ENCODE assay signal across 14 mouse cellular contexts in genomic region chr7:65873176-65873845, GRCm38 (mm10). TPM values are rescaled to one million over a fixed set of nuclear protein-coding genes. Genes with fewer than 3 reads are reported as not detected.
DNase-seq lines count a peak whose midpoint lies in the region; ATAC-seq and TF ChIP-seq lines count a peak whose summit lies in the region.
"Had no signal": no experiment of that assay in that cellular context is flagged by ENCODE, and none has a peak within 500 bp of the region (broad histone marks: within the 10 kb centered on the region; RNA-seq: fewer than 3 reads in every experiment).

No protein-coding gene starts in this region.

- no peaks in the 10 kb centered on the region for H3K27me3 ChIP-seq in E14TG2a.4 (ENCODE audit: insufficient read depth, low read length)
- no peaks in the 10 kb centered on the region for H3K27me3 ChIP-seq in ES-Bruce4 (ENCODE audit: control insufficient read depth, insufficient read depth, low read length, poor library complexity, severe bottlenecking)
- no peaks in the 10 kb centered on the region for H3K27me3 ChIP-seq in liver, embryonic 16.5 days (ENCODE audit: control insufficient read depth, insufficient read depth, low read depth, low read length)

- H3K4me1 ChIP-seq in E14TG2a.4 (replicated peaks; ENCODE audit: low read depth, low read length) (peaks cover 90% of the 10 kb centered on the region), ES-Bruce4 (ENCODE audit: control insufficient read depth, insufficient read depth, low read length) (peaks cover 17% of the 10 kb centered on the region)
- H3K4me1 ChIP-seq in liver, embryonic 16.5 days (ENCODE audit: control insufficient read depth, low read depth, low read length) = peaks cover 14% of the 10 kb centered on the region

- peak; percentile 75 for ATAC-seq in erythroid progenitor cell, adult 5-6 weeks (replicated peaks; ENCODE audit: low FRiP score, poor library complexity, severe bottlenecking)
- peak; percentile 94 for ATAC-seq in liver, embryonic 16.5 days (ENCODE audit: low read depth)
- ATAC-seq: inflammation-experienced regulatory T-cells, adult 6 months had no signal

- 57% methylated on average over 6 of the region's 6 CpGs for WGBS in liver, embryonic 16.5 days (ENCODE audit: insufficient replicate concordance)

- no peak overlapping the region for H3K9ac ChIP-seq in ES-Bruce4 (ENCODE audit: low read depth, poor library complexity, severe bottlenecking)
- no peak overlapping the region for H3K9ac ChIP-seq in liver, embryonic 16.5 days (ENCODE audit: low read depth, low read length)

- DNase-seq in urinary bladder, postnatal 14 days (ENCODE audit: low spot score) = no peak
- no peak for DNase-seq in layer of hippocampus, postnatal 10 days (ENCODE audit: low spot score in 2 of 2)
- DNase-seq in c-Kit-positive CD71-positive TER-119-positive erythroid progenitor cells, embryonic 14.5 days (ENCODE audit: low spot score) = no peak
- DNase-seq: heart, adult 2 months; heart, postnatal 4 days; kidney, postnatal 25 days; thymus, postnatal 25 days had no signal

- H3K27ac ChIP-seq in ES-Bruce4 (ENCODE audit: insufficient read depth, low read length) = peak overlapping the region; percentile 95
- H3K27ac ChIP-seq in liver, embryonic 16.5 days (ENCODE audit: low read length) = peak overlapping the region; percentile 58; the same call in 1 of the 2 replicates
- H3K27ac ChIP-seq: heart, adult 2 months had no signal

- H3K4me3 ChIP-seq in E14TG2a.4 (replicated peaks; ENCODE audit: low read length) (peak overlapping the region; percentile 20; the same call in 1 of the 2 replicates), ES-Bruce4 (ENCODE audit: low read depth, low read length) (no peak overlapping the region)
- no peak overlapping the region for H3K4me3 ChIP-seq in liver, embryonic 16.5 days (ENCODE audit: low read depth, low read length)
- H3K4me3 ChIP-seq: heart, adult 2 months; myocyte had no signal

- H3K4me2 ChIP-seq in liver, embryonic 16.5 days (ENCODE audit: low read depth, low read length) = peak overlapping the region; percentile 24; the same call in 1 of the 2 replicates

- TF ChIP-seq CTCF in E14TG2a.4 (conservative IDR thresholded peaks at IDR 0.05; ENCODE audit: low read length) = no peak
- no peak for TF ChIP-seq CTCF in ES-Bruce4 (IDR thresholded peaks at IDR 0.05; ENCODE audit: low read depth, low read length)

- no peak for TF ChIP-seq POLR2A in ES-Bruce4 (IDR thresholded peaks at IDR 0.05; ENCODE audit: insufficient read depth, low read length)

- no peaks in the 10 kb centered on the region for H3K9me3 ChIP-seq in E14TG2a.4 (ENCODE audit: low read length)
- no peaks in the 10 kb centered on the region for H3K9me3 ChIP-seq in ES-Bruce4 (replicated peaks; ENCODE audit: control insufficient read depth, insufficient read depth, low read length, poor library complexity, severe bottlenecking)
- no peaks in the 10 kb centered on the region for H3K9me3 ChIP-seq in liver, embryonic 16.5 days (replicated peaks; ENCODE audit: control insufficient read depth, low read length)

- TF ChIP-seq EP300 in ES-Bruce4 (IDR thresholded peaks at IDR 0.05; ENCODE audit: insufficient read depth, low read depth, low read length) = peak; percentile 99

- H3K36me3 ChIP-seq in E14TG2a.4 (ENCODE audit: insufficient read depth, low read length) (no peaks in the 10 kb centered on the region), ES-Bruce4 (ENCODE audit: control insufficient read depth, insufficient read depth, low read length, poor library complexity, severe bottlenecking) (no peaks in the 10 kb centered on the region)
- no peaks in the 10 kb centered on the region for H3K36me3 ChIP-seq in liver, embryonic 16.5 days (ENCODE audit: control insufficient read depth, insufficient read depth)

RNA-seq across cellular contexts. Expression of gene Pcsk6, which starts 11.8 kb away (rescaled TPM):
- 38.5 and 39.5 TPM in 2 replicates for polyA plus RNA-seq in ES-Bruce4 (2011; ENCODE audit: insufficient read depth, insufficient read length, low read depth, missing spikeins)
- not detected in 2 replicates for total RNA-seq in erythroid progenitor cell, adult 5-6 weeks (2015; ENCODE audit: low replicate concordance)
- not detected in 2 replicates for total RNA-seq in erythroid progenitor cell, adult 5-6 weeks (2017; ENCODE audit: low replicate concordance)
- 1.2 and 1.5 TPM in 2 replicates for polyA plus RNA-seq in liver, embryonic 16.5 days (2015; fragmentation: Nextera tagmentation; extraction: Ambion mirVana)
- total RNA-seq in layer of hippocampus, postnatal 10 days (2021) = 10 to 100 TPM; 10.8 to 11.6 TPM
- total RNA-seq: CH12.LX had no signal
- polyA plus RNA-seq: inflammation-experienced regulatory T-cells, adult 6 months had no signal

Comparison
In these comparisons a context has a peak if more than half of its experiments do, and no peak if none do; other contexts are left out.
1. RNA of gene Pcsk6, which starts 11.8 kb away (total RNA-seq): 10.8 to 11.6 TPM in layer of hippocampus, postnatal 10 days; not detected in erythroid progenitor cell, adult 5-6 weeks; every median in the first group is over 10 times any median in the second.